Mouse (Mus musculus): ENCODE measurements at regions not wholly inside any gene's neighbourhood (a gene's known extent, or its start where the extent isn't known, plus 50 kb on each side); places are given as distances from the start of the nearest gene placed in this dataset.

- no peak for TF ChIP-seq CTCF (IDR thresholded peaks at IDR 0.05; ENCODE audit: borderline replicate concordance, insufficient read depth, low read depth, low read length)
- TF ChIP-seq POLR2A (IDR thresholded peaks at IDR 0.05; ENCODE audit: borderline replicate concordance, insufficient read depth, low read length) = no peak
Measured at GRCm38 (mm10) chr5:47508689-47509301, 474.1 kb upstream of the Slit2 start.
